Mouse (Mus musculus) myocyte (in vitro differentiated cells): ENCODE measurements around the gene Hist2h3b.

Experiments used
- MAX ChIP-seq: IDR thresholded peaks from one replicate; pipeline ENCODE4 v1.6.1; 2011; ENCODE audit warnings: low read depth, mild to moderate bottlenecking, control low read depth
- MYOD1 ChIP-seq, 3 experiments: IDR thresholded peaks; one replicate each; pipeline ENCODE4 v1.6.1; 2011; ENCODE audit warnings: control low read depth in 2 of 3, low read depth in 2 of 3, mild to moderate bottlenecking in 2 of 3, moderate library complexity in 1 of 3; ENCODE audit not compliant: insufficient read length in 2 of 3, control insufficient read depth in 1 of 3
- POLR2A ChIP-seq: IDR thresholded peaks from one replicate; pipeline ENCODE4 v1.6.1; 2011; ENCODE audit warnings: low read depth, mild to moderate bottlenecking, control low read depth, moderate library complexity; ENCODE audit not compliant: insufficient read length
- POLR2AphosphoS2 ChIP-seq: IDR thresholded peaks from one replicate; pipeline ENCODE4 v1.6.1; 2011; ENCODE audit warnings: low read depth, control low read depth; ENCODE audit not compliant: insufficient read length
- REST ChIP-seq: IDR thresholded peaks from one replicate; pipeline ENCODE4 v1.6.1; 2011; ENCODE audit warnings: mild to moderate bottlenecking, control low read depth, moderate library complexity; ENCODE audit not compliant: insufficient read depth, insufficient read length
- TCF12 ChIP-seq: IDR thresholded peaks from one replicate; pipeline ENCODE4 v1.6.1; 2011; ENCODE audit warnings: mild to moderate bottlenecking, control low read depth; ENCODE audit not compliant: poor library complexity, insufficient read depth, severe bottlenecking
- USF1 ChIP-seq: IDR thresholded peaks from one replicate; pipeline ENCODE4 v1.6.1; 2011; ENCODE audit warnings: low read depth, mild to moderate bottlenecking, control low read depth, moderate library complexity

GRCm38 (mm10) chr3:96298360-96298759, 29.9 kb downstream of the Hist2h3b start:
- TF ChIP-seq REST (no peak), POLR2A (no peak), USF1 (no peak), TCF12 (no peak), MYOD1 (IDR thresholded peaks at IDR 0.05; ENCODE audit: control insufficient read depth in 1 of 3, insufficient read length in 2 of 3, low read depth in 2 of 3) (no peak), MAX (no peak), POLR2AphosphoS2 (no peak)
